Mouse (Mus musculus): ENCODE measurements around the gene Synrg. TPM values are rescaled to one million over a fixed set of nuclear protein-coding genes. Genes with fewer than 3 reads are reported as not detected.
A peak's percentile ranks its signal among the peaks of the same experiment; 100 is the strongest.

Gene Synrg
- polyA plus RNA-seq, 1 experiment from 2014 or later = 9.0 TPM

GRCm38 (mm10) chr11:84047270-84047669 lies 83.0 kb downstream of the Synrg start:
- H3K27ac ChIP-seq = 0 out of 2 replicates have a peak overlapping the region, but pooled peaks have one; percentile 30
- H3K4me1 ChIP-seq = peaks cover 31% of the 10 kb centered on the region
- H3K4me2 ChIP-seq = no peak overlapping the region
- H3K9me3 ChIP-seq = no peaks in the 10 kb centered on the region
- no peak overlapping the region for H3K4me3 ChIP-seq
- H3K36me3 ChIP-seq = peaks cover 4% of the 10 kb centered on the region; the same call in 1 of the 2 replicates
- H3K9ac ChIP-seq = no peak overlapping the region
- H3K27me3 ChIP-seq = no peaks in the 10 kb centered on the region
- ATAC-seq (ENCODE audit: insufficient number of reproducible peaks, insufficient read depth, low FRiP score, low TSS enrichment, low read depth) = no peak
- 39% methylated on average over 4 of the region's 4 CpGs for WGBS

- 69% methylated on average over 10 of the region's 10 CpGs for WGBS
- H3K4me1 ChIP-seq = peaks cover 22% of the 10 kb centered on the region
- H3K36me3 ChIP-seq = peaks cover 4% of the 10 kb centered on the region; the same call in 1 of the 2 replicates
- H3K9ac ChIP-seq = no peak overlapping the region
- H3K27me3 ChIP-seq = no peaks in the 10 kb centered on the region
- H3K4me2 ChIP-seq = no peak overlapping the region
- no peak overlapping the region for H3K4me3 ChIP-seq
- ATAC-seq (ENCODE audit: insufficient number of reproducible peaks, insufficient read depth, low FRiP score, low TSS enrichment, low read depth) = no peak
- 0 out of 2 replicates have a peak overlapping the region, but pooled peaks have one; percentile 22 for H3K27ac ChIP-seq
- no peaks in the 10 kb centered on the region for H3K9me3 ChIP-seq
Observed at GRCm38 (mm10) chr11:84048411-84048810, 84.2 kb downstream of the Synrg start.

GRCm38 (mm10) chr11:84053055-84053454 lies 88.8 kb downstream of the Synrg start:
- no peak overlapping the region for H3K9ac ChIP-seq
- WGBS = 81% methylated on average over 7 of the region's 7 CpGs

DNA sequence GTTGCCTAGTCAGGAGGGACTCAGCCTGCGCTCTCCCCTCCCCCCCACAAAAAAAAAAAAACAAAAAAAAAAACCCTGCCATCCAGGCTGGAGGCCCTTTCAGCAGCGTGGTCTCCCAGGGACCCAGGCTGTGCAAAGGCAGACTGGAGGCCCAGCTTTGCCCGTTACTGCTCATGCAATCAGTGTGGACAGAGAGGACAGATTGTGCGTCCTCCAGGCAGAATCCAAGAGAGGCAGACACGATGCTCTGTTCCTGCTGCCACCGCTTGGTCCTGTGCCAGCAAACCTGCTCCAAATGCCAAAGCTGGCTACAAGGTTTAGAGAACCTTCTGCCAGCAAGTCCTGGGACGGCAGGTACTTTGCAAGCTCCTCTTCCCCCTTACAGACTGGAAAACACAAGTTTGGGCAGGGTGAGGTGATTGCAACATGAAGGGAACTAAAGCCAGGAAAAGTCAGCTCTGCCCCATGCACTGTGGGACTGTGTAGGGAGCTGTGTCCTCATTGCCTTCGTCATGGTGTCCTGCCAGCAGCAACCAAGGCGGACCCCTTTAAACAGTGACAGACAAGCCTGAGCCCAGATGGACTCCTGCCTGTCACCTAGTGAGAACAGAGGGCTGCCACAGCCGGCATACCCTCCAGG lies 89.4 kb downstream of the Synrg start:
- Histone ChIP-seq H3K36me3 (peaks cover 2% of the 10 kb centered on the region; the same call in 1 of the 2 replicates), H3K4me3 (no peak overlapping the region), H3K4me2 (no peak overlapping the region), H3K27ac (no peak overlapping the region), H3K9me3 (no peaks in the 10 kb centered on the region), H3K4me1 (peaks cover 10% of the 10 kb centered on the region), H3K27me3 (no peaks in the 10 kb centered on the region), H3K9ac (no peak overlapping the region)
- no peak for ATAC-seq (ENCODE audit: insufficient number of reproducible peaks, insufficient read depth, low FRiP score, low TSS enrichment, low read depth)
- 63% methylated on average over 10 of the region's 10 CpGs for WGBS

More at GRCm38 (mm10) chr11:84053055-84053454, 88.8 kb downstream of the Synrg start:
- H3K4me1 ChIP-seq = peaks cover 16% of the 10 kb centered on the region
- no peaks in the 10 kb centered on the region for H3K9me3 ChIP-seq
- ATAC-seq (ENCODE audit: insufficient number of reproducible peaks, insufficient read depth, low FRiP score, low TSS enrichment, low read depth) = no peak
- no peak overlapping the region for H3K4me2 ChIP-seq
- no peak overlapping the region for H3K27ac ChIP-seq
- H3K36me3 ChIP-seq = peaks cover 4% of the 10 kb centered on the region; the same call in 1 of the 2 replicates
- no peaks in the 10 kb centered on the region for H3K27me3 ChIP-seq
- H3K4me3 ChIP-seq = no peak overlapping the region

DNA sequence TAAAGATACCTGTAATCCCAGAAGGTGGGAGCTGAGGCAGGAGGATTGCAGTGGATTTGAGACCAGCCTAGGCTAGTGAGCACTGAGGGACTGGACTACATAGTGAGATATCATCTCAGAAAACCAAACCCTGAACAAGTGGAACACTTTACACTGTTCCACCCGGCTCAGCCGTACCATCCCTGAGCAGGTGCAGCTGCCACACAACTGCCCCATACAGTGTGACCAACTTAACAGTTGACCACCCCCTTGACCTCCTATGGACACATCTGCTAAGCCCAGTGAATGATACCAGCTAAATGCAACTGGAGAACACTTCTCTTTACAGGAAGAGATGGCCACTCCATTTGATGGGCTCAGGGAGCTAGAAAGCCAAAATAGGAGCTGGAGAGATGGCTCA lies 93.2 kb downstream of the Synrg start:
- H3K9ac ChIP-seq = no peak overlapping the region
- H3K4me2 ChIP-seq = no peak overlapping the region
- peak; percentile 32; the same call in 1 of the 2 replicates for ATAC-seq (ENCODE audit: insufficient number of reproducible peaks, insufficient read depth, low FRiP score, low TSS enrichment, low read depth)
- H3K27me3 ChIP-seq = no peaks in the 10 kb centered on the region
- no peaks in the 10 kb centered on the region for H3K9me3 ChIP-seq
- H3K27ac ChIP-seq = no peak overlapping the region
- no peaks in the 10 kb centered on the region for H3K36me3 ChIP-seq
- no peak overlapping the region for H3K4me3 ChIP-seq
- WGBS = 86% methylated on average over 2 of the region's 2 CpGs
- peaks cover 5% of the 10 kb centered on the region for H3K4me1 ChIP-seq

GRCm38 (mm10) chr11:84059784-84060183 lies 95.6 kb downstream of the Synrg start:
- WGBS = 84% methylated on average over 2 of the region's 2 CpGs
- H3K4me2 ChIP-seq = no peak overlapping the region
- no peaks in the 10 kb centered on the region for H3K4me1 ChIP-seq
- H3K27me3 ChIP-seq = no peaks in the 10 kb centered on the region
- no peak overlapping the region for H3K9ac ChIP-seq
- H3K27ac ChIP-seq = no peak overlapping the region
- no peak for ATAC-seq (ENCODE audit: insufficient number of reproducible peaks, insufficient read depth, low FRiP score, low TSS enrichment, low read depth)
- no peak overlapping the region for H3K4me3 ChIP-seq
- no peaks in the 10 kb centered on the region for H3K36me3 ChIP-seq
- no peaks in the 10 kb centered on the region for H3K9me3 ChIP-seq

DNA sequence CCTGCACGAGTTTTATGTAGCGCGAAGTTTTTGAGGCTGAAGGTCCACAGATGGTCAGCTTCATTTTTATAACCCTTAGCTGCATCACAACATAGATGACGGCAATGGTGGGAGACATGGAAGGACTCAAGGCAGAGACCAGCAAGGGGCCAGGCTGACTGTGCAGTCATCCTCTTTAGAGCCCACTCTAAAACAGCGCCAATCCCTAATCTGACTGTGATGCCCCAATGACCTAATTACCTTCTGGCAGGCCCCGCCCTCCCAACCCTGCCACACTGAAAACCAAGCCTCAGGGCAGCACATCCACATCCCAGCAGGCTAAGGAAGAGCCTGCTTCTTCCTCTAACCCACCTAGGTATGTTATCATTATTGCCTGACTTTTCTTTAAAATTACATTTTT lies 96.4 kb downstream of the Synrg start:
- Histone ChIP-seq H3K9me3 (no peaks in the 10 kb centered on the region), H3K4me3 (no peak overlapping the region), H3K9ac (no peak overlapping the region), H3K27me3 (no peaks in the 10 kb centered on the region), H3K36me3 (no peaks in the 10 kb centered on the region), H3K27ac (no peak overlapping the region), H3K4me2 (no peak overlapping the region), H3K4me1 (peaks cover 1% of the 10 kb centered on the region; the same call in 1 of the 2 replicates)
- 75% methylated on average over 6 of the region's 6 CpGs for WGBS
- ATAC-seq (ENCODE audit: insufficient number of reproducible peaks, insufficient read depth, low FRiP score, low TSS enrichment, low read depth) = no peak

GRCm38 (mm10) chr11:84061881-84062280 lies 97.7 kb downstream of the Synrg start:
- H3K27me3 ChIP-seq = peaks cover 11% of the 10 kb centered on the region
- H3K9ac ChIP-seq = no peak overlapping the region
- H3K27ac ChIP-seq = no peak overlapping the region
- H3K4me1 ChIP-seq = peaks cover 12% of the 10 kb centered on the region
- H3K9me3 ChIP-seq = no peaks in the 10 kb centered on the region
- WGBS = 75% methylated on average over 2 of the region's 2 CpGs
- no peak overlapping the region for H3K4me3 ChIP-seq
- no peaks in the 10 kb centered on the region for H3K36me3 ChIP-seq
- no peak for ATAC-seq (ENCODE audit: insufficient number of reproducible peaks, insufficient read depth, low FRiP score, low TSS enrichment, low read depth)
- no peak overlapping the region for H3K4me2 ChIP-seq

GRCm38 (mm10) chr11:84062805-84063204 lies 98.6 kb downstream of the Synrg start:
- no peaks in the 10 kb centered on the region for H3K9me3 ChIP-seq
- 37% methylated on average over 2 of the region's 2 CpGs for whole genome bisulfite sequencing
- H3K9ac ChIP-seq = no peak overlapping the region
- no peak overlapping the region for H3K27ac ChIP-seq
- no peak overlapping the region for H3K4me3 ChIP-seq
- no peak overlapping the region for H3K4me2 ChIP-seq
- no peaks in the 10 kb centered on the region for H3K36me3 ChIP-seq
- peaks cover 21% of the 10 kb centered on the region for H3K4me1 ChIP-seq
- H3K27me3 ChIP-seq = peaks cover 16% of the 10 kb centered on the region
- ATAC-seq (ENCODE audit: insufficient number of reproducible peaks, insufficient read depth, low FRiP score, low TSS enrichment, low read depth) = no peak

GRCm38 (mm10) chr11:84063631-84064209 lies 99.5 kb downstream of the Synrg start:
- Histone ChIP-seq H3K27ac (no peak overlapping the region), H3K4me3 (no peak overlapping the region), H3K4me2 (no peak overlapping the region), H3K9ac (no peak overlapping the region), H3K9me3 (no peaks in the 10 kb centered on the region), H3K27me3 (peaks cover 19% of the 10 kb centered on the region), H3K36me3 (no peaks in the 10 kb centered on the region), H3K4me1 (peaks cover 21% of the 10 kb centered on the region)
- ATAC-seq (ENCODE audit: insufficient number of reproducible peaks, insufficient read depth, low FRiP score, low TSS enrichment, low read depth) = no peak
- 90% methylated on average over 3 of the region's 3 CpGs for WGBS

- no peaks in the 10 kb centered on the region for H3K9me3 ChIP-seq
- H3K27ac ChIP-seq = no peak overlapping the region
- H3K4me1 ChIP-seq = peaks cover 21% of the 10 kb centered on the region
- WGBS = 8% methylated on average over 11 of the region's 11 CpGs
- H3K27me3 ChIP-seq = peaks cover 33% of the 10 kb centered on the region
- ATAC-seq (ENCODE audit: insufficient number of reproducible peaks, insufficient read depth, low FRiP score, low TSS enrichment, low read depth) = no peak
- H3K36me3 ChIP-seq = no peaks in the 10 kb centered on the region
- H3K4me2 ChIP-seq = peak overlapping the region; percentile 77
- H3K9ac ChIP-seq = no peak overlapping the region
- 0 out of 2 replicates have a peak overlapping the region, but pooled peaks have one; percentile 12 for H3K4me3 ChIP-seq
Observed at GRCm38 (mm10) chr11:84066071-84066481, 101.8 kb downstream of the Synrg start.

All from embryonic facial prominence, embryonic 13.5 days (tissue).